Mouse (Mus musculus) fat pad, adult 2 months (tissue): ENCODE results near the gene Akr1b10.
"Not testable (repeated sequence)": the region's sequence is repeated elsewhere in the genome, so short reads cannot be mapped to it uniquely, and the experiment has no call there.

Source experiments
- DNase-seq: peaks from one replicate; pipeline ENCODE4 v3.0.0-alpha.2; 2011; ENCODE audit warnings: low read depth, low spot score; ENCODE audit errors: extremely low read depth

The Akr1b10 gene

GRCm38 (mm10) chr6:34384110-34384661 lies at the start of gene Akr1b10:
Akr1b10 (plus strand) TSS chr6:34384218.
- DNase-seq, result peak; percentile 30

- DNase-seq, result no peak
Measured at GRCm38 (mm10) chr6:34334673-34335072, 49.3 kb upstream of the Akr1b10 start.

- no peak for DNase-seq
Measured at GRCm38 (mm10) chr6:34337799-34338198, 46.2 kb upstream of the Akr1b10 start.

- no peak for DNase-seq
Measured at GRCm38 (mm10) chr6:34341991-34342390, 42.0 kb upstream of the Akr1b10 start.

- DNase-seq, result no peak
Measured at GRCm38 (mm10) chr6:34342476-34342875, 41.5 kb upstream of the Akr1b10 start.

- no peak for DNase-seq
Measured at GRCm38 (mm10) chr6:34343426-34343825, 40.6 kb upstream of the Akr1b10 start.

GRCm38 (mm10) chr6:34344135-34344850 lies 39.7 kb upstream of the Akr1b10 start:
- no peak for DNase-seq

- no peak for DNase-seq
Measured at GRCm38 (mm10) chr6:34344935-34345334, 39.1 kb upstream of the Akr1b10 start.

- DNase-seq, result no peak
Measured at GRCm38 (mm10) chr6:34346096-34346898, 37.7 kb upstream of the Akr1b10 start.

GRCm38 (mm10) chr6:34350037-34350699 lies 33.9 kb upstream of the Akr1b10 start:
- no peak for DNase-seq

GRCm38 (mm10) chr6:34351481-34351880 lies 32.5 kb upstream of the Akr1b10 start:
- not testable (repeated sequence) for DNase-seq

- no peak for DNase-seq
Measured at GRCm38 (mm10) chr6:34352401-34352800, 31.6 kb upstream of the Akr1b10 start.

- DNase-seq, result no peak
Measured at GRCm38 (mm10) chr6:34353658-34354353, 30.2 kb upstream of the Akr1b10 start, which contains the start of gene Akr1b8. Akr1b8 (plus strand) TSS chr6:34354119.

- DNase-seq, result no peak
Measured at GRCm38 (mm10) chr6:34354354-34355348, 29.4 kb upstream of the Akr1b10 start.

GRCm38 (mm10) chr6:34355349-34355747 lies 28.7 kb upstream of the Akr1b10 start:
- no peak for DNase-seq

- no peak for DNase-seq
Measured at GRCm38 (mm10) chr6:34355841-34356240, 28.2 kb upstream of the Akr1b10 start.

GRCm38 (mm10) chr6:34364217-34365136 lies 19.5 kb upstream of the Akr1b10 start:
- no peak for DNase-seq

- DNase-seq, result no peak
Measured at GRCm38 (mm10) chr6:34367998-34368397, 16.0 kb upstream of the Akr1b10 start.
